Mouse (Mus musculus): Measurements from ENCODE around the gene Hao1. TPM values are rescaled to one million over a fixed set of nuclear protein-coding genes. Genes with fewer than 3 reads are reported as not detected.

The Hao1 gene
- polyA plus RNA-seq, 1 experiment, result 1.4 TPM

DNA sequence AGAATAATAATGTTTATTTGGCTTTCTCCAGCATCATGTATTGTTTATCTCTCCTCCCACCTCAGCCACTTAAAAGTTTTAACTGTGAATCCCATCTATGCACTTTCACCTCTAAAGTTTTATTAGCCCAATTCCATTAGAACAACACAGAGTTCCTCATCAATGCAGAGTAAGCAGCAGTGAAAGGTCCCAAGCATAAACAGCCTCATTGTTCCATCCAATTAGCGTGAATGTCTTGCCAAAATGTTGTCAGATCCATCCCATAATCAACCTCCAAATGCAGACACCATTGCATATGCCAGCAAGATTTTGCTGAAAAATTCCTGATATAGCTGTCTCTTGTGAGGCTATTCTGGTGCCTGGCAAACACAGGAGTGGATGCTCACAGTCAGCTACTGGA lies 101.4 kb downstream of the Hao1 start:
- WGBS, result 65% methylated on average over 1 of the region's 1 CpGs
- TF ChIP-seq CTCF (IDR thresholded peaks at IDR 0.05; ENCODE audit: control insufficient read depth, insufficient read depth, low read length), result no peak
- no peak for TF ChIP-seq POLR2A (IDR thresholded peaks at IDR 0.05; ENCODE audit: borderline replicate concordance, control insufficient read depth, low read depth, low read length)
- Histone ChIP-seq H3K4me1 (ENCODE audit: control insufficient read depth, insufficient read depth, low read length) (no peaks in the 10 kb centered on the region), H3K27ac (ENCODE audit: control insufficient read depth, insufficient read depth, low read depth, low read length, poor library complexity) (no peak overlapping the region), H3K4me3 (replicated peaks; ENCODE audit: control insufficient read depth, low read depth, low read length) (no peak overlapping the region)

DNA sequence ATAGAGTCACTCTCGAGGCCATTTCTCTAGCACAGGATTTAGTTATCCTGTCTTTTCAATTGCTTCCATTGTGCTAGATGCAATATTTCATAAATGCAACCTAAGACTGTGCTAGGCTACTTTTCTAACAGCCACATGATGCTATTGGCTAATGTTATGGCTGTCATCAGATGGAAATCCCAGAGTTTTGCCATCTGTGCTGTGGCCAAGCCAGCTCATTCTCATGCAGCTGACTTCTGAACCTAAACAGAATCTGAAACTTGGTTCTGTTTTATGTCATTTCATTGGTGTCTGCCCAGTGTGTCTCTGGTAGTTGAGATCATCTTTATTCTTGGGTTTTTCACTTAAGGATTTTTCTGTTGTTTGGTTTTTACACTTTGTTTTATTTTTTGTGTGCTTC lies 103.2 kb downstream of the Hao1 start:
- H3K4me1 ChIP-seq (ENCODE audit: control insufficient read depth, insufficient read depth, low read length), result no peaks in the 10 kb centered on the region
- H3K27ac ChIP-seq (ENCODE audit: control insufficient read depth, insufficient read depth, low read depth, low read length, poor library complexity), result no peak overlapping the region
- TF ChIP-seq POLR2A (IDR thresholded peaks at IDR 0.05; ENCODE audit: borderline replicate concordance, control insufficient read depth, low read depth, low read length) (no peak), CTCF (IDR thresholded peaks at IDR 0.05; ENCODE audit: control insufficient read depth, insufficient read depth, low read length) (no peak)
- no peak overlapping the region for H3K4me3 ChIP-seq (replicated peaks; ENCODE audit: control insufficient read depth, low read depth, low read length)
- WGBS, result 60% methylated on average over 1 of the region's 1 CpGs

Other genes with a start within 250 kb of the Hao1 start
- 11.9 and 18.2 TPM in 2 replicates for gene Tmx4, start 89.8 kb upstream of the Hao1 start, polyA plus RNA-seq (2011; ENCODE audit: insufficient read depth, insufficient read length, low replicate concordance, missing spikeins)
- gene Plcb1, start 231.7 kb upstream of the Hao1 start, polyA plus RNA-seq (2011; ENCODE audit: insufficient read depth, insufficient read length, low replicate concordance, missing spikeins), result 1.3 and 5.6 TPM in 2 replicates